Mouse (Mus musculus) limb, embryonic 11.5 days (tissue): Measurements from ENCODE around the gene Map3k21. TPM values are rescaled to one million over a fixed set of nuclear protein-coding genes. Genes with fewer than 3 reads are reported as not detected.

Experiments
- ATAC-seq: fragments of 200-750 bp; cut with Nextera tagmentation; 2 replicates; pipeline ENCODE4 v1.8.0; 2017; ENCODE audit warnings: low read depth; ENCODE audit not compliant: insufficient number of reproducible peaks, low FRiP score, low TSS enrichment
- DNase-seq: peaks from one replicate; pipeline ENCODE4 v3.0.0-alpha.2; 2015; ENCODE audit warnings: low spot score
- H3K27ac ChIP-seq: fragments of 300-500 bp; sonication (generic); replicated peaks from 2 replicates; pipeline ENCODE4 v1.5.1; 2014; ENCODE audit warnings: low read depth, mild to moderate bottlenecking, low read length
- H3K27me3 ChIP-seq: fragments of 300-500 bp; sonication (generic); 2 replicates; pipeline ENCODE4 v1.6.1; 2014; ENCODE audit warnings: mild to moderate bottlenecking, low read length, mixed read lengths; ENCODE audit not compliant: control insufficient read depth, insufficient read depth
- H3K36me3 ChIP-seq: fragments of 300-500 bp; sonication (generic); 2 replicates; pipeline ENCODE4 v1.6.1; 2014; ENCODE audit warnings: mild to moderate bottlenecking, low read length, moderate library complexity, mixed read lengths; ENCODE audit not compliant: control insufficient read depth, insufficient read depth
- H3K4me1 ChIP-seq: fragments of 300-500 bp; sonication (generic); 2 replicates; pipeline ENCODE4 v1.6.1; 2014; ENCODE audit warnings: low read length, mixed read lengths; ENCODE audit not compliant: control insufficient read depth, insufficient read depth
- H3K4me2 ChIP-seq: fragments of 300-500 bp; sonication (generic); 2 replicates; pipeline ENCODE4 v1.6.1; 2014; ENCODE audit warnings: low read depth, mild to moderate bottlenecking, moderate library complexity; ENCODE audit not compliant: severe bottlenecking
- H3K4me3 ChIP-seq: fragments of 300-500 bp; sonication (generic); 2 replicates; pipeline ENCODE4 v1.5.1; 2014; ENCODE audit warnings: low read depth, low read length
- H3K9ac ChIP-seq: fragments of 300-500 bp; sonication (generic); 2 replicates; pipeline ENCODE4 v1.6.1; 2014; ENCODE audit warnings: mild to moderate bottlenecking, low read length
- H3K9me3 ChIP-seq: fragments of 300-500 bp; sonication (generic); 2 replicates; pipeline ENCODE4 v1.6.1; 2016; ENCODE audit warnings: low read length; ENCODE audit not compliant: control insufficient read depth
- WGBS: fragments of 180-500 bp; shearing (Covaris S2); extraction: QIAGEN DNeasy Blood & Tissue Kit; methylation state at CpG from one replicate; pipeline ENCODE4 v1.1.7; 2014; 5-methylcytosine and 5-hydroxymethylcytosine counted together
- polyA plus RNA-seq: library from polyadenylated mRNA; unstranded; fragments of >200 nt; fragmentation: Nextera tagmentation; extraction: Ambion mirVana; gene quantifications from 2 replicates; pipeline ENCODE4 v1.2.1, GENCODE M21; 2014

The Map3k21 gene
- polyA plus RNA-seq: 0.06 TPM in 1 of 2 replicates, not detected in the other

DNA sequence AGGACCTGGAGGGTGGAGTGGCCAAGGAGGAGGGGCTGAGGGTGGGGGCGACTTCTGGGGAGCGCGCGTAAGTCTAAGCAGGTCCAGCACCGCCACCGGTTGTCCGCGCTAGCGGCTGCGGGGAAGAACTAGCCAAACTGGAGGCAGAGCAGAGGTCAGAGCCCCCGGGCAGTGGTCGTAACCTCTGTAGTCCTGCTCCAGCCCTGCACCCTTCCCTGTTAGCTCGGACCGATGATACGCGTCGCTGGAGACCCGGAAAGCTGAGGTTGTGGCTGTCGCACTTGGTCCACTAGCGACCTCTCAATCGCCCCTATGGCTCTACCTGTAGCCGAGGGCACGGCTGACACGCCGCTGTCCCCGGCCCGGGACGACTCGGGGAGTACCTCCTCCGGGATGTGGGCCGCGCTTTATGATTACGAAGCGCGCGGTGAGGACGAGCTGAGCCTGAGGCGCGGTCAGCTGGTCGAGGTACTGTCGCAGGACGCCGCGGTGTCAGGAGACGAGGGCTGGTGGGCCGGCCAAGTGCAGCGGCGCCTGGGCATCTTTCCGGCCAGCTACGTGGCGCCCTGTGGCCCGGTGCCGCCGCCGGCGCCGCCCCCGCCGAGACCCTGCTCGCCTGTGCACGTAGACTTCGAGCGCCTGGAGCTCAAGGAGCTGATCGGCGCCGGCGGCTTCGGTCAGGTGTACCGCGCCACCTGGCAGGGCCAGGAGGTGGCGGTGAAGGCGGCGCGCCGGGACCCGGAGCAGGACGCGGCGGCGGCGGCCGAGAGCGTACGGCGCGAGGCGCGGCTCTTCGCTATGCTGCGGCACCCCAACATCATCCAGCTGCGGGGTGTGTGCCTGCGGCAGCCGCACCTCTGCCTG, at the start of gene Map3k21:
Map3k21 (plus strand) TSS at position 86 of the 864 bp plus-strand sequence.
- peak within 1 kb of the TSS; percentile 28; the same call in 1 of the 2 replicates for H3K9ac ChIP-seq
- H3K4me1 ChIP-seq: peaks cover 11% of the 10 kb centered on the region
- under 1% methylated on average over 86 of the region's 93 CpGs for WGBS
- H3K36me3 ChIP-seq: no peaks in the 10 kb centered on the region
- ATAC-seq: no peak; the same call in 1 of the 2 replicates
- H3K4me3 ChIP-seq: peak within 1 kb of the TSS; percentile 49
- no peaks in the 10 kb centered on the region for H3K9me3 ChIP-seq
- H3K27me3 ChIP-seq: peaks cover 46% of the 10 kb centered on the region
- DNase-seq: peak; percentile 58
- peak within 1 kb of the TSS; percentile 98 for H3K4me2 ChIP-seq
- H3K27ac ChIP-seq: no peak within 1 kb of the TSS

DNA sequence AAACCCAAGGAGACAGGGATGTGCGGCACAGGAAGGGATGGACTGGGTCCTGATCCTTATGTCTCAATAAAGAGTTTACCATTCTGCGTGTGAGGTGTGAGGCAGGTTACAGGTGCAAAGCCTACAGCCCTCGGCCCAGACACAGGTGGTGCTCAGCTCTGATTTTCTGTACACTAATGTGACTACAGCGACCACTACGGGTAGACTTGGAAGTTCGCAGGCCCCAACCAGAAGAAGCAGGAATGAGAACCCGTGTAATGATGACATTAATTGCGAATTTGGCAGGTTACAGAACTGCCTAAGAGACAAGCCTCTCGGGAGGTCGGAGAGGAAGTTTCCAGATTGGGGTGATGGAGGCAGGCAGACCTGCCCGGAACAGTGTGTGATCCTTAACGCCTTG, 44.1 kb upstream of the Map3k21 start:
- WGBS: 76% methylated on average over 12 of the region's 12 CpGs
- H3K27ac ChIP-seq: no peak overlapping the region
- H3K36me3 ChIP-seq: no peaks in the 10 kb centered on the region
- DNase-seq (no peak), ATAC-seq (no peak)
- H3K4me3 ChIP-seq: no peak overlapping the region
- H3K9ac ChIP-seq: no peak overlapping the region
- no peaks in the 10 kb centered on the region for H3K9me3 ChIP-seq
- H3K4me2 ChIP-seq: no peak overlapping the region
- H3K4me1 ChIP-seq: peaks cover 8% of the 10 kb centered on the region
- no peaks in the 10 kb centered on the region for H3K27me3 ChIP-seq

- no peak overlapping the region for H3K27ac ChIP-seq
- no peaks in the 10 kb centered on the region for H3K9me3 ChIP-seq
- H3K4me1 ChIP-seq: peaks cover 19% of the 10 kb centered on the region
- no peaks in the 10 kb centered on the region for H3K36me3 ChIP-seq
- 70% methylated on average over 7 of the region's 7 CpGs for WGBS
- no peak overlapping the region for H3K4me3 ChIP-seq
- H3K27me3 ChIP-seq: no peaks in the 10 kb centered on the region
- ATAC-seq (no peak), DNase-seq (no peak)
- H3K4me2 ChIP-seq: no peak overlapping the region
- no peak overlapping the region for H3K9ac ChIP-seq
These were observed 41.7 kb upstream of the Map3k21 start for GRCm38 (mm10) chr8:125868552-125868951.

DNA sequence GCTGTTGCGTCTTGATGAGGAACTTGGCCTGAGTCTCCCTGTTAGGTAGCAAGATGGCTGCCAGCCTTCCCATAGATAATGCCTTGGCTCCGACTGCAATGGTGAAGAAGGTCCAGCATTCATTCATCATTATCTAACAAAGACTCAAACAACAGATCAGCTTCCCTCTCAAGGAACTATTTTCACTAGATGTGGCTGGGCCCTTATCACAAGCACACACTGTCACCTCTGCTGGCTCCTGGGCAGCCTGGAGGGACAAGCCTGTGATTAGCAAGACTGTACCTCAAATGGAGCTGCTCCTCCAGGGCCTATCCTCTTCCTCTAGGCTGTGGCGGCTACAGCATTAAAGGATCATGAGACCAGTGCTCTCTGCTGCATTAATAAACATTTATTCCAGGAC, 40.5 kb upstream of the Map3k21 start:
- DNase-seq (no peak), ATAC-seq (no peak)
- Histone ChIP-seq H3K4me1 (peaks cover 19% of the 10 kb centered on the region), H3K27me3 (no peaks in the 10 kb centered on the region), H3K4me2 (no peak overlapping the region), H3K9ac (no peak overlapping the region), H3K27ac (no peak overlapping the region), H3K4me3 (no peak overlapping the region), H3K36me3 (no peaks in the 10 kb centered on the region), H3K9me3 (no peaks in the 10 kb centered on the region)
- WGBS: 91% methylated on average over 3 of the region's 3 CpGs

DNA sequence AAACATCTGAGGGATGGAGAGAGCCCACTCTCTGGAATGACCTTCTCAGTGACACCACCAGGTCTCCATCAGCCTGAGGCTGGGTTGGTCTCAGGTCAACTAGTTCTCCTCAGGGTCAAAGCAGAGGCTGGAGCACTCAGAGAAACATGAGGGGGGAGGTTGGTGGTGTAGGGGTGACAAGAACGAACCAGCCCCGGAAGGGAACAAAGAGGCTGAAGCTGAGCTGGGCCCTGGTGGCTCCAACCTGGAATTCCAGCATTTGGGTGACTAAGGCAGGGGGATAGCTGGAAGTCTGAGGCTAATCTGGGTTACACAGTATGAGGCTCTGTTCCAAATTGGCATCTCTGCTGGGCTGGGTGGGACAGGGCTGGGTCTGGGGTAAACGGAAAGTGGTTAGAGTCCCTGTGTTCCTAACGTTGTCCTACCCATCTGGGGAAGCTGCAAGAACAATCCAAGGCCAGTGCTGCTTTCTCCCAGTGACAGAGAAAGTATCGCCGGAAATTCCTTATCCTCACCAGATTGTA, 40.0 kb upstream of the Map3k21 start:
- Histone ChIP-seq H3K27ac (no peak overlapping the region), H3K4me2 (no peak overlapping the region), H3K4me1 (peaks cover 19% of the 10 kb centered on the region), H3K27me3 (no peaks in the 10 kb centered on the region), H3K9ac (no peak overlapping the region), H3K4me3 (no peak overlapping the region), H3K36me3 (no peaks in the 10 kb centered on the region), H3K9me3 (no peaks in the 10 kb centered on the region)
- no peak for DNase-seq
- no peak for ATAC-seq
- 29% methylated on average over 6 of the region's 6 CpGs for WGBS

- Histone ChIP-seq H3K9me3 (no peaks in the 10 kb centered on the region), H3K27me3 (no peaks in the 10 kb centered on the region), H3K4me2 (no peak overlapping the region), H3K9ac (no peak overlapping the region), H3K27ac (no peak overlapping the region), H3K36me3 (no peaks in the 10 kb centered on the region), H3K4me1 (peaks cover 19% of the 10 kb centered on the region), H3K4me3 (no peak overlapping the region)
- peak; percentile 88 for DNase-seq
- ATAC-seq: peak; percentile 49; the same call in 1 of the 2 replicates
- WGBS: 2% methylated on average over 7 of the region's 7 CpGs
These were observed 39.4 kb upstream of the Map3k21 start for GRCm38 (mm10) chr8:125870821-125871321.

GRCm38 (mm10) chr8:125872501-125873249, 37.6 kb upstream of the Map3k21 start:
- no peak for ATAC-seq

DNA sequence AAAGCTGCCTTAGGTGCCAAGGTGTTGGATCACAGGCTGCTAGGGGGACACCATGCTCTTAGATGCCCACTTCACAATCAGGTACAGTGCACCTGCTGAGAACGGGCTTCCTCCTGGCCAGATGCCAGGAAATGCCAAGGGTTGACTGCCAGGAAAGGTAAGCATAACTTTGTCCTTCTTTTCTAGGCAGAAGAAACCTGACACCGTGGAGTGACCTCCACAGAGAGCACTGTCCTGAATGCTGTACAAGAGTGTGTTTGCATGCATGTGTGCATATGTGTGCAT, 37.1 kb upstream of the Map3k21 start:
- Histone ChIP-seq H3K27ac (0 out of 2 replicates have a peak overlapping the region, but pooled peaks have one; percentile 14), H3K27me3 (no peaks in the 10 kb centered on the region), H3K9ac (no peak overlapping the region), H3K4me1 (peaks cover 19% of the 10 kb centered on the region), H3K36me3 (no peaks in the 10 kb centered on the region), H3K4me3 (no peak overlapping the region), H3K9me3 (no peaks in the 10 kb centered on the region), H3K4me2 (no peak overlapping the region)
- WGBS: 80% methylated on average over 2 of the region's 2 CpGs
- DNase-seq: no peak
- ATAC-seq: no peak

More at GRCm38 (mm10) chr8:125872501-125873249, 37.6 kb upstream of the Map3k21 start:
- DNase-seq: no peak
- 0 out of 2 replicates have a peak overlapping the region, but pooled peaks have one; percentile 14 for H3K27ac ChIP-seq
- H3K9me3 ChIP-seq: no peaks in the 10 kb centered on the region
- H3K36me3 ChIP-seq: no peaks in the 10 kb centered on the region
- H3K9ac ChIP-seq: no peak overlapping the region
- no peaks in the 10 kb centered on the region for H3K27me3 ChIP-seq
- 42% methylated on average over 9 of the region's 9 CpGs for WGBS
- no peak overlapping the region for H3K4me2 ChIP-seq
- H3K4me3 ChIP-seq: no peak overlapping the region
- peaks cover 19% of the 10 kb centered on the region for H3K4me1 ChIP-seq
